Mouse (Mus musculus) myocyte (in vitro differentiated cells): ENCODE results near the gene Arhgef6.

Experiments used
- CEBPB ChIP-seq: IDR thresholded peaks from 2 replicates; pipeline ENCODE4 v1.6.1; 2011; ENCODE audit warnings: mild to moderate bottlenecking, moderate library complexity; ENCODE audit not compliant: poor library complexity, insufficient read depth, severe bottlenecking
- E2F4 ChIP-seq: IDR thresholded peaks from one replicate; pipeline ENCODE4 v1.6.1; 2011; ENCODE audit warnings: mild to moderate bottlenecking, control low read depth, moderate library complexity; ENCODE audit not compliant: insufficient read depth
- MAX ChIP-seq: IDR thresholded peaks from one replicate; pipeline ENCODE4 v1.6.1; 2011; ENCODE audit warnings: low read depth, mild to moderate bottlenecking, control low read depth
- MYOG ChIP-seq, 3 experiments: IDR thresholded peaks; one replicate each; pipeline ENCODE4 v1.6.1; 2011; ENCODE audit warnings: control low read depth in 2 of 3, low read depth in 2 of 3, mild to moderate bottlenecking in 2 of 3; ENCODE audit not compliant: insufficient read length in 2 of 3, control insufficient read depth in 1 of 3, insufficient read depth in 1 of 3
- POLR2A ChIP-seq: IDR thresholded peaks from one replicate; pipeline ENCODE4 v1.6.1; 2011; ENCODE audit warnings: low read depth, mild to moderate bottlenecking, control low read depth, moderate library complexity; ENCODE audit not compliant: insufficient read length
- POLR2AphosphoS2 ChIP-seq: IDR thresholded peaks from one replicate; pipeline ENCODE4 v1.6.1; 2011; ENCODE audit warnings: low read depth, control low read depth; ENCODE audit not compliant: insufficient read length
- REST ChIP-seq: IDR thresholded peaks from one replicate; pipeline ENCODE4 v1.6.1; 2011; ENCODE audit warnings: mild to moderate bottlenecking, control low read depth, moderate library complexity; ENCODE audit not compliant: insufficient read depth, insufficient read length
- SRF ChIP-seq: IDR thresholded peaks from one replicate; pipeline ENCODE4 v1.6.1; 2011; ENCODE audit warnings: low read depth; ENCODE audit not compliant: control insufficient read depth, insufficient read length
- TCF12 ChIP-seq: IDR thresholded peaks from one replicate; pipeline ENCODE4 v1.6.1; 2011; ENCODE audit warnings: mild to moderate bottlenecking, control low read depth; ENCODE audit not compliant: poor library complexity, insufficient read depth, severe bottlenecking
- TCF3 ChIP-seq: IDR thresholded peaks from one replicate; pipeline ENCODE4 v1.6.1; 2011; ENCODE audit warnings: low read depth, control low read depth; ENCODE audit not compliant: insufficient read length
- USF1 ChIP-seq: IDR thresholded peaks from one replicate; pipeline ENCODE4 v1.6.1; 2011; ENCODE audit warnings: low read depth, mild to moderate bottlenecking, control low read depth, moderate library complexity

GRCm38 (mm10) chrX:57373543-57373942 is 35.0 kb upstream of the Arhgef6 start:
- TF ChIP-seq POLR2A (no peak), POLR2AphosphoS2 (no peak), USF1 (no peak), E2F4 (no peak), MYOG (IDR thresholded peaks at IDR 0.05; ENCODE audit: control insufficient read depth in 1 of 3, insufficient read depth in 1 of 3, insufficient read length in 2 of 3, low read depth in 2 of 3) (no peak), MAX (no peak), TCF12 (no peak), SRF (no peak), TCF3 (no peak), REST (no peak), CEBPB (no peak)
